Mouse (Mus musculus) mouse embryonic stem cell (cell line): Measurements from ENCODE around the gene Gtf2i.

Experiments used
- in situ Hi-C, 2 experiments: fragments of 300-500 bp; cut with MboI; formaldehyde crosslinking; loops; 1 replicate in 1 of 2; 3 replicates in 1 of 2; pipeline ENCODE4 v1.14.3; 2019 to 2020; ENCODE audit warnings: low sequenced_read_pairs in 2 of 2, low pct_unique_long_range_greater_than_20kb in 1 of 2, mixed read lengths in 1 of 2; ENCODE audit not compliant: unreplicated experiment in 1 of 2

Gene Gtf2i

GRCm38 (mm10) chr5:134328482-134329001 is 14.0 kb upstream of the Gtf2i start:
- in situ Hi-C loops: no loop called here

- in situ Hi-C loops: no loop called here
These were observed 11.5 kb upstream of the Gtf2i start for GRCm38 (mm10) chr5:134325856-134326566.

GRCm38 (mm10) chr5:134323869-134324268 is 9.3 kb upstream of the Gtf2i start:
- in situ Hi-C loops: no loop called here

GRCm38 (mm10) chr5:134323311-134323710 is 8.8 kb upstream of the Gtf2i start:
- in situ Hi-C loops: no loop called here

- in situ Hi-C loops: no loop called here
These were observed 7.8 kb upstream of the Gtf2i start for GRCm38 (mm10) chr5:134322355-134322754.

GRCm38 (mm10) chr5:134321699-134322098 is 7.1 kb upstream of the Gtf2i start:
- in situ Hi-C loops: no loop called here

- in situ Hi-C loops: no loop called here
These were observed 4.3 kb upstream of the Gtf2i start for GRCm38 (mm10) chr5:134318903-134319302.

- in situ Hi-C loops: no loop called here
These were observed 2.2 kb upstream of the Gtf2i start for GRCm38 (mm10) chr5:134316721-134317120.

GRCm38 (mm10) chr5:134315623-134316350 is 1.2 kb upstream of the Gtf2i start:
- in situ Hi-C loops: no loop called here

GRCm38 (mm10) chr5:134314068-134314674 is 389 bp downstream of the Gtf2i start:
- in situ Hi-C loops: no loop called here

- in situ Hi-C loops: no loop called here
These were observed 1.0 kb downstream of the Gtf2i start for GRCm38 (mm10) chr5:134313451-134314067.

- in situ Hi-C loops: no loop called here
These were observed 1.7 kb downstream of the Gtf2i start for GRCm38 (mm10) chr5:134312691-134313450.

- in situ Hi-C loops: no loop called here
These were observed 2.6 kb downstream of the Gtf2i start for GRCm38 (mm10) chr5:134311894-134312411.

GRCm38 (mm10) chr5:134310201-134310600 is 4.4 kb downstream of the Gtf2i start:
- in situ Hi-C loops: no loop called here

GRCm38 (mm10) chr5:134309345-134309744 is 5.2 kb downstream of the Gtf2i start:
- in situ Hi-C loops: no loop called here

GRCm38 (mm10) chr5:134304639-134305038 is 9.9 kb downstream of the Gtf2i start:
- in situ Hi-C loops: no loop called here

- in situ Hi-C loops: no loop called here
These were observed 19.1 kb downstream of the Gtf2i start for GRCm38 (mm10) chr5:134295277-134296050.
